Mouse (Mus musculus): ENCODE measurements around the gene Ermp1.

The Ermp1 gene

DNA sequence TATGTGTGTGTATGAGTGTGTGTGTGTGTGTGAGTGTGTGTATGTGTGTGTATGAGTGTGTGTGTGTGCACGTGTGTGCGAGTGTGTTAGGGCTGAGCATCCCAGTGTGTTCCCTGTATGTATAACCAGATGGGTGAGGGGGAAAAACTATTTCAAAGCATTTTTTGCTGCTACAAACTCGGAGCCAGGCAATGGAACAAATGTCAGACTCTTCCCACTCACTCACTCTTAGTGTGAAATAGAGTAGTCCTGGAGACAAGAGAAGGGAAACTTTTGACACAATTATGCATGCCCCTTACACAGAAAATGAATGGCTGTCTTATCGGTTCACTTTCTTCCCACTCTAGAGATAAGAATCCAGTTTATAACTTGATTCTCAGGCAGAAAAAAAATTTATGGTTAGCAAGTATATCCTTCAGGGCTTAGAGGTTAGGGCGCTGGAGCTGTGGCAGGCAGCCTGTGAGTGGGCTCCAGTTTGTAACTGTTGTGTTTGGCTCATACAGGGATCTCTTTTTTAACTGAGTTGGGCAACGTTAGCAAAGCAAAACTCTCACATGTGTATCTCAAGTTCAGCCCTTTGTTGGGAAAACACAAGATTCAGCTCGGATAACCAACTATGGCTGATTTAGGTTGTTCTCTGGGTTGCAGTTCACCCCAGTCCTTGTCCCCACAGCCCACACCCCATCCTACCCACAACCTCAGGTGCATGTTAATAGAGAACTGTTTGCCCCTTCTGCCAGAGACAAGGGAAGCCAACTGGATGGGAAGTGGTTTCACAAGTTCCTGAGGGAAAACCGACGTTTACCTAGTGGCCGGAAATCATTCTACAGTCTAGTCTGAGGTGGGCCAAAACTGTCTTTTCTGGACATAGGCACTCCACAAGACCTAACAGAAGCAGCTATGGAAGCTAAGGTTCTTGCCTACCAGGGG is 12.9 kb upstream of the Ermp1 start:
- DNase-seq: no peak

GRCm38 (mm10) chr19:29659705-29660104 is 11.5 kb upstream of the Ermp1 start:
- no peak for DNase-seq

GRCm38 (mm10) chr19:29658836-29659235 is 10.6 kb upstream of the Ermp1 start:
- DNase-seq: no peak

GRCm38 (mm10) chr19:29657558-29657957 is 9.3 kb upstream of the Ermp1 start:
- no peak for DNase-seq

GRCm38 (mm10) chr19:29657033-29657432 is 8.8 kb upstream of the Ermp1 start:
- no peak for DNase-seq

GRCm38 (mm10) chr19:29656620-29657019 is 8.4 kb upstream of the Ermp1 start:
- DNase-seq: no peak

DNA sequence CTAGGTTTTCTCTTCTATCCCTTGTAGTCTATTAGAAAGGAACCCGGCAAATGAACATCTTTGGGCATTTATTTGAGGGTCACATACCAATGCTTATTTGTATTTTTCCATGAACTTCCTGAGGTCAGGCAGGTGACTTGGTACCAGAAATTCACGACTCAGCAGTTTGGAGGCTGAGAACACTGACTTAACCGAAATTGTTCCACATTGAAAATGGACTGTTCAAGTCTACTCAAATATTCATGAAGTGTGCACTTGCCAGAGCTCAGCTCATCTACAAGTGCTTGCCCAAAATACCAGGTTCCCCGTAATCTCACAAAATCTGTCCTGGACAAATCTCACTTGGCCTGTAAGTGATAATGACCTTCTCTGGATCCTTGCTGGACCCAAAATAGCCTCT is 7.8 kb upstream of the Ermp1 start:
- no peak for DNase-seq

DNA sequence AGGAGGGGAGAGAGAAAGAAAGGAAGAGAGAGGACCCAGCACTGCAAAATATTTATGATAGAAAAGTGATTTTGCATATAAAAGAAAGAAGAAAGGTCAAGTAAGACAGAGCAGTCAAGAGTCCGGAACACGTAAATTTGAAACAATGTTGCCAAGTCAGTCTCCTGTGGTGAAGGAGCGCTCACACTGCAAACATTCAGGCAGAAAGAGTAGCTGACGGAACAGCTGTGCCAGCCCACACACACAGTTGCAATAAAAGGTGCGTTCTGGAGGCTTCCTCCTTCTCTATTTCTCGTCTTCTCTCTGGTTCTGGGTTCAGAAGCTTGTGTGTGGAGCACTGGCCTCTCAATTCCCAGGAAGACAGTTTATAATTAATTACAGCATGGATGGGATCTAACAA is 6.9 kb upstream of the Ermp1 start:
- no peak for DNase-seq

DNA sequence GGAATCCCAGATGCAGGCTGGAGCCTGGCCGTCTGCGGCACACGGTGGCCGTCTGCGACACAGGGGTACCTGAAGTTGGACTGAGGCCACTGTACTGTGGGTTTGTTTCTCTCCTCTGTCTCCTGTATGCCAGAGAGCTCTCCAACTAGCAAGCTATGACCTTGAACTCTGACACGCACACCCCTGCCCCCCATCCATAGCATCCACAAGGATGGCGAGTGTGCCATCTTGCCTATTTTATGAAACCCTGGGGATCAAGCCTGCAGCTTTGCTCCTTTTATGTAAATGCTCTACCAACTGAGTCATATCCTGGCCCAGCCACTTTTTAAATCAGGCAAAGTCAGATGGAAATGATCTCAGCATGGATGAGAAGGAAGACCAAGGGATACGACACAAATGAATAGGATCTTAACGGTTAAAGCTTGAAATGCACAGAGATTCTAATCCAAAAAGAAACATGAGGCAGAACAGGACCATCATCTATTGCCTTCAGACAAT is 5.6 kb upstream of the Ermp1 start:
- DNase-seq: no peak

DNA sequence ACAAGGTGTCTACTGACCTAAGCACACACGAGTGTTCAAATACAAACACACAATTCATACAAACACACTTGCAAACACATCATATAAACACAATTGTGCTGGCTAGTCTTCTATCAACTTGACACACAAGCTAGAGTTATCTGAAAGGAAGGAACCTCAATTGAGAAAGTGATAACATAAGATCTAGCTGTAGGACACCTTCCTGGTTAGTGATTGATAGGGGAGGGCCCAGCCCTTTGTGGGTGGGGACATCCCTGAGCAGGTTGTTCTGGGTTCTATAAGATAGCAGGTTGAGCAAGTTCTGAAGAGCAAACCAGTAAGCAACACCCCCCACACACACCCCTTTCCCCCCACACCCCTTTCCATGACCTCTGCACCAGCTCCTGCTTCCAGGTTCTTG is 1.5 kb upstream of the Ermp1 start:
- no peak for DNase-seq

- no peak for DNase-seq
These were observed 317 bp upstream of the Ermp1 start for GRCm38 (mm10) chr19:29648550-29648914.

- DNase-seq: no peak
These were observed 3.5 kb downstream of the Ermp1 start for GRCm38 (mm10) chr19:29644747-29645146.

GRCm38 (mm10) chr19:29643194-29643922 is 4.9 kb downstream of the Ermp1 start:
- no peak for DNase-seq

- DNase-seq: no peak
These were observed 6.0 kb downstream of the Ermp1 start for GRCm38 (mm10) chr19:29642211-29642610.

- DNase-seq: no peak
These were observed 6.7 kb downstream of the Ermp1 start for GRCm38 (mm10) chr19:29641510-29641909.

DNA sequence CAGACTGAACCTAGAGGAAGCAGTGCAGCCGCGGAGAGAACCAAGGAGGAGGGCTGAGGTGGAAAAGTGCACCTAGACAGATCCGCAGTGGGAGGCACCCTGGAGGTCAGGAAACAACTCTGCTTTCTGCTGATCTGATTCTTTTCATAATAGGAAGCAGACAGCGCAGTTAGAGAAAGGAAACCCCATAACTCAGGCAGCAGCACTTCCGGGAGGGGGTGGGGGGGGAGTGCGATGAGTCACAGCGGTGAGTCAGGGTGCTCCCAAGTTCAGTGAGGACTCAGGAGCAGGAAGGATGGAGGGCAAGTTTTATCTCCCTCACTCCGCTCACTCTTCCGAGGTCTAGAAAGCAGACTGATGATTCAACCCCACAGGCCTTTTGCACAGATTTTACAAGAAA is 7.2 kb downstream of the Ermp1 start:
- no peak for DNase-seq

GRCm38 (mm10) chr19:29612102-29612501 is 36.1 kb downstream of the Ermp1 start:
- no peak for DNase-seq

- no peak for DNase-seq
These were observed 37.3 kb downstream of the Ermp1 start for GRCm38 (mm10) chr19:29610907-29611306.

DNA sequence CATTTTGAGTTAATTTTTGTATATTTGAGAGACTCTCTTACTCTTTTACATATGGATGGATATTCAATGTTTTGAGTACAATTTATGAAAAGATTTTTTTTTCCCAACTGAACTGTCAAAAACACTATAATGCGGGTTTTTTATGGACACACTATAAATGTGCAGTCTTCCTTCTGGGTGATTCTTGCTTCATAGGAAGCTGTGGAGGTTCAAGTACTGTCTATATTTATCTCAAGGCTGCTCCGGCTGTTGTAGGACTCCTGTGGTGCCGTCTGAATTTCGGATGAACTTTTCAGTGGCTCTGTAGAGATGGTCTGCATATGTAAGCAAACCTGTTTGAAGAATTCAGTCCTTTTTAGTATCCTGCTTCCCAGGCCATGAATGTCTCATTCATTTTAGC is 40.0 kb downstream of the Ermp1 start:
- no peak for DNase-seq

GRCm38 (mm10) chr19:29607521-29607920 is 40.7 kb downstream of the Ermp1 start:
- no peak for DNase-seq

- no peak for DNase-seq
These were observed 43.6 kb downstream of the Ermp1 start for GRCm38 (mm10) chr19:29604653-29605052.

GRCm38 (mm10) chr19:29603548-29604353 is 44.5 kb downstream of the Ermp1 start:
- no peak for DNase-seq

GRCm38 (mm10) chr19:29598981-29599380 is 49.2 kb downstream of the Ermp1 start:
- DNase-seq: no peak

Data from right cerebral cortex, postnatal 14 days (tissue).